Mouse (Mus musculus): ENCODE data around the gene Nmu.

The Nmu gene

DNA sequence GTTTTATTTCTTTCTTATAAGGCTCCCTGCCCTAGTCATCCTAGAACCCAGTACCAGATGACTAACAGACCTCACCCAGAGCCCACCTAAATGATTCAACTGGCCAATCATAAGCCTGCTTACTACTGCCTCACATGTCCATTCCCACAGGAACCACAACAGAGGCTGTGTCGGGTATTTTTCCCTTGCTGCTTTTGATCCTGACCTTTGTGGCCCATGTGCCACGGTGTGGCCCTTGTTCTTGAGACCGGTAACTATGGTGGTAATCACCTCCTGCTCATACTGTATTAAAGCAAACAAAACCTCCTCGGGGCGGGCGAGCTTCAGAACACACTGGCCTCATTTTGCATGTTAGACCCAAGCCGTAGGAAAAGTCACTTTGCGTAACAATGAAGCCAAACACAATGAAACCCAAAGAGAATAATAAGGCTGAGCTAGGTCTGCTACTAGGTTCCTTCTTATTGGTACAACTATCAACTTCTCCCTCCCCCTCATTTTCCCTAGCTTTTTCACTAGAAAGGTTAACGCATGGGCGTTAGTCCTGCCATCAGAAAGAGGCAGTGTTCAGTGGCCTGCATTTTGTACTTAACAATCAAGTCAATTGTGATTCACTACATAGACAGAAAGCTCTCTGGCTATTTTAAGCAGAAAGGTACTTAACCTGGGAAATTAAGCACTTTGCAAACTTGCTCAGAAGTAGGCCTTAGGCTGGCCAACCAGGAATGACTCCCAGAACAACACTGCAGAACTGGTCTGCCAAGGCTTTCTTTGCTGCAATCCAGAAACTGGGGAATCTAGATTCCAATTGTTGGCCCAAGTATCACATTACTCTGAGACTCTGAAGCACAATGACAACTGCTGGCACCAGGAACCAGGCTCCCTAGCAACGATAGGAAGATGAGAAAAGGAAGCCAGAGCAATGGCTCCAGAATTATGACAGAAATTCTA is 42.1 kb downstream of the Nmu start:
- intact Hi-C loops (cut with DNase I): no loop called here

GRCm38 (mm10) chr5:76308206-76308605 is 55.4 kb downstream of the Nmu start:
- intact Hi-C loops (cut with DNase I): loop anchor here (10.0 kb wide), 1 partner anchor 107 kb away; no protein-coding TSS in a partner anchor

- intact Hi-C loops (cut with DNase I): loop anchor here (10.0 kb wide), 1 partner anchor 109 kb away; no protein-coding TSS in a partner anchor
Observed at GRCm38 (mm10) chr5:76306261-76306660, 57.3 kb downstream of the Nmu start.

GRCm38 (mm10) chr5:76305616-76306015 is 58.0 kb downstream of the Nmu start:
- intact Hi-C loops (cut with DNase I): loop anchor here (10.0 kb wide), 1 partner anchor 109 kb away; no protein-coding TSS in a partner anchor

DNA sequence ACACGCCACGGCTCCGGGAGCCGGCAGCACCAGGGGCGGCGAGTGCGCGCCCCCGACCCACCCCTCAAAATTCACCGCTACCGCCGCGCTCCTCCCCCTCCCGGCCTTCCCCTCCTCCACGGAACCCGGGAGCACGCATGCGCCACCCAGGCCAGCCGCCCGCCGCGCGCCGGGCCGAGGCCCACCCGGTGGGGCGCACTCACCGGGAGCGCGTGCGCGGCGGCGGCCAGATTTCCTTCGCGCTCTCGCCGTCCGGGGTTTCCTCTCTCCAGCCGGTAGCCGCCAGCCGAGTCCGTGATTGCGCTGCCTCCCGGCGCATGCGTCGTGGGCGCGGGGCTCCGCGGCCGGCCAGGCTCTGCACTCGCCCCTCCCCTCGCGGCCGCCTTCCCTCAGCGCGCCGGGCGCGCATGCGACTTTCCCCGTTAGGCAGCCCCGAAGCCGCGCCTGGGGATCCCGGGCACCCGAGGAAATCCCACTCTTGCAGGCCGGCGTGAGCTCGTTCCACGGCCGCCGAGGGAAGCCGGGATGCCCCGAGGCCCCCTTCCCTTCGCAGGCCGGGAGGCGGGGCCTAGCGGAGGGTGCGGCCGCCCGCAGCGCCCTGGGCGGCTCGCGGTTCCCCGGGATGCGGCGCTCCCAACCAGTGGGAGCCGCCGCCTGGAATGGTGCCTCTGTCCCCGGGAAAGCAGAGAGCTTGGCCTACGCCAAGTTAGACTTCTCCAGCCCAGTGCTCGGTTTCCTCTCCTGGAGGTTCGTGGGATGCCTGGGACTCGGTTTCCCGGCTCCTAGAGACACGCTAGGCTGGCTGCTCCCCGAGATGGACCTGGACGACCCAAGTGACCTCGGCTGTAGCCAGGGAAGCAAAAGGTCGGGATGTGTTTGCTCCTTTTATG is 58.9 kb downstream of the Nmu start, which contains the start of gene Clock:
Gene Clock, minus strand, starts transcription at position 341 of the 890 bp plus-strand sequence.
- intact Hi-C loops (cut with DNase I): loop anchor here (10.0 kb wide), 1 partner anchor 110 kb away; no protein-coding TSS in a partner anchor

- intact Hi-C loops (cut with DNase I): loop anchor here (10.0 kb wide), 1 partner anchor 111 kb away; no protein-coding TSS in a partner anchor
Observed at GRCm38 (mm10) chr5:76303745-76304451, 59.7 kb downstream of the Nmu start.

DNA sequence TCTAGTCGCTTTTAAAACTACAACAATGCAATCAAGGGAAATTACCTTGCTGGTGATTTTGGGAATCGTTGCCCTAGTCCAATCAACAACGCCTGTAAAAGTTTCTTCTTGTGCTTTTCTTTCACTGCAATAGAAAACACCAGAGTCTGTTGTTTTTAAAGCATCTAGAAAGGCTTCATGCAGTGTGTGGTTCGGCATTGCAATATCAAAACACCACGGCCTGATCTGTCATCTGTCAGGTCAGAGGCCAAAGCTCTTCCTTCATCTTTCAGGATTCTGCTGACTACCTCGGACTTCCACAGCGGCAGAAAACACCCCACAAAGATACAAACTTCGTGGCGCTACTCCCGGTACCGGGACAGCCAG is 60.2 kb downstream of the Nmu start:
- intact Hi-C loops (cut with DNase I): loop anchor here (10.0 kb wide), 1 partner anchor 111 kb away; no protein-coding TSS in a partner anchor

DNA sequence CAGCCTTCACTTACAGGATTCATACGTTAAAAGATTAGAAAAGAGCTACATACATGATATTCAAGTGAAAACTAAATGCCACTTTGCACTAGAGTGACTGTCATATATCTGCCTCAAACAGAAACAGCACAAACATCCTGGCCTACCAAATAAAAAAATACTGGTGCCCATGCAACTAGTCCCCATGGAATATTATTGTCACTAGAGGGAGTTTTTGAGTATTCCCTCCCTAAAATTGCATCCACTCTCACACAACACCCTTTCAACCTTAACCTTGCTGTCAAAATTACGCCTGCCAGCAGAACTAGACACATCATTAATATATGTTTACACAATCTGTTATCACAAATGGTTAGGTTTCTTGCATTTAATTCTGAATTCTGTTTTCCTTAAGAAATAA is 61.6 kb downstream of the Nmu start:
- intact Hi-C loops (cut with DNase I): loop anchor here (10.0 kb wide), 1 partner anchor 113 kb away; no protein-coding TSS in a partner anchor

GRCm38 (mm10) chr5:76289234-76289691 is 74.3 kb downstream of the Nmu start:
- intact Hi-C loops (cut with DNase I): no loop called here

DNA sequence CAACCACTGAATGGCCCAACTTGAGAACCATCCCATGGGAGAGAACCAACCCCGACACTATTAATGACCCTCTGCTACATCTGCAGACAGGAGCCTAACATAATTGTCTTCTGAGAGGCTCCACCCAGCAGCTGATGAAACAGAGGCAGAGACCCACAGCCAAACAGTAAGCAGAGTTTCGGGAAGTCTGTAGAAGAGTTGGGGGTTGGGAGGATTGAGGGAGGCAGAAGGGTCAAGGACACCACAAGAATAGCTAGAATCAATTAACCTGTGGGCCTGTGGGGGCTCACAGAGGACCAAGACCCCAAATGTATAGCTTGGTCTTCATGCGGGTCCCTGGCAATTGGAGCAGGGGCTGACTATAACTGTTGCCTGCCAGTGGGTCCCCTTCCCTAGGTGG is 75.3 kb downstream of the Nmu start:
- intact Hi-C loops (cut with DNase I): no loop called here

DNA sequence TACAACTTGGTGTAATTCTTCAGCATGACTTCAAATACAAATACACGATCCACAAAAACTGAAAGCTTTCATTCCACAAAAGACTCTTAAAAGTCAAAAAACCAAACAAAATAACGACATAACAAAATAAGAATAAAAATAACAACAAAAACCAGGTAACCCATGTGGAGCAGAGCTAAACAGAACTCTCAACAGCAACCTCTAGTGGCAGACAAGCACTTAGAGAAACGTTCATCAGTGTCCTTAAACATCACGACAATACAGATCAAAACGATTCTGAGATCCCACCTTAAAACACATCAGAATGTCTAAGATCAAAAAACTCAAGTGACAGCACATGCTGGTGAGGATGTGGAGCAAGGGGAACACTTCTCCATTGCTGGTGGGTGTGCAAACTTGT is 76.5 kb downstream of the Nmu start:
- intact Hi-C loops (cut with DNase I): no loop called here

GRCm38 (mm10) chr5:76285699-76286098 is 77.9 kb downstream of the Nmu start:
- intact Hi-C loops (cut with DNase I): no loop called here

DNA sequence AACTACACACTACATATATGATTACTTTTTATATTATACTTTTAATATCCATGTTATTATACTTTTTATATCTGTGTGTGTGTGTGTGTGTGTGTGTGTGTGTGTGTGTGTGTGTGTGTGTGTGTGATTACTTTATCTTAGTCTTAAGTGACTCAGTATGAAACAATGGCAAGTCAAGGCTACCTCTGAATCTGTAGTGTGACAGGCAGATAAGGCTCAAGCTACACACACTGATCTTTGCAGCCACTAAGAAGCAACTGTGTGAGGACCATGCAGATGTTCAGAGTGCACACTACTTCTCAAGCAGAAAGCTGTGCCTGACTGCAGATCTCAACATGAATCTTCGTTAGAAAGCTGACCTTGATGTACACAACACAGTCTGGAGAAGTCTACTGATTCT is 79.7 kb downstream of the Nmu start:
- intact Hi-C loops (cut with DNase I): no loop called here
